Mouse (Mus musculus) fat pad, adult 2 months (tissue): ENCODE measurements around the gene Strn4.

ENCODE experiments used
- DNase-seq: peaks from one replicate; pipeline ENCODE4 v3.0.0-alpha.2; 2011; ENCODE audit warnings: low read depth, low spot score; ENCODE audit errors: extremely low read depth

Strn4 gene

DNA sequence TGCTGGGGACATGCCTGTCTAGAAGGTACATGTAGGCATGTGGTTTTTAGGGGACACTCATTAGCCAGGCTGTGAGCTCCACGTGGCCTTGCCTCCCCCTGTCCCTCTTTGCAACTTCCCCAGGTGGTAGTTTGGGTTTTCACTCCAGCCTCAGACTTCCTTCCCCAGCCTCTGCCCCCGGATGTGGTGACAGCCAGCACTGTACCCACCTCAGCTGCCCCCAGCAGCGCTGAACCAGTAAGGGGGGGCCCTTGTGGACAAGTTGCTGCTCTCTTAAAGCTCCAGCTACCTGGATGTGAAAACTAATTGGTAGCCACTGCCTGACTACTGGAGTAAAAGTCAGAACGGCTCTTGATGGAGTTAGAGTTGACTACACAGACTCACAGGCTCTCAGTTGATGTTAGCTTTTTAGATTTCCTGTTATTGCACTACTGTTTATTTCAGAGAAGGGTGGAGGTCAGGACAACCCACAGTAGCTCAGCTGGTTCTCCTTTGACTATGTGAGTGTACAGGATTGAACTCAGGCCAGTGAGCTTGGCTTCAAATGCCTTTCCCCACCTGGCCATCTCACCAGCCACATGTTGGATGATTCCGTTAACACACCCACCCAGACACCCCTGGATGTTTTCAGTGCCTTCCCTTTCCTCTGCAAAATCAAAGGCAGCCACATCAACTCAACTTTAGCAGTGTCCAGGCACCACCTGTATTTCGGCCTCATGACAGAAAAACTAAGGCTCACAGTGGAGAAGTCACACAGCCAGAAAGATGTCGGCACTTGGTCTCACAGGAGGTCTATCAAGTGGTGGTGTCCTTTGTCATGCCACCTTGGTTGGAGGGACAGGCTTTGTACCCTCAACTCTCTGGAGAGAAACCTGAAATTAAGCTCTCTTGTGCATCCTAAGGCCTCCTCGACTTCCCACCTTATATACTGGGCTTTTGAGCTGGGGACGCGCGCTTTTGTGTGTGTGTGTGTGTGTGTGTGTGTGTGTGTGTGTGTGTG, 26.2 kb downstream of the Strn4 start:
- DNase-seq: no peak

DNA sequence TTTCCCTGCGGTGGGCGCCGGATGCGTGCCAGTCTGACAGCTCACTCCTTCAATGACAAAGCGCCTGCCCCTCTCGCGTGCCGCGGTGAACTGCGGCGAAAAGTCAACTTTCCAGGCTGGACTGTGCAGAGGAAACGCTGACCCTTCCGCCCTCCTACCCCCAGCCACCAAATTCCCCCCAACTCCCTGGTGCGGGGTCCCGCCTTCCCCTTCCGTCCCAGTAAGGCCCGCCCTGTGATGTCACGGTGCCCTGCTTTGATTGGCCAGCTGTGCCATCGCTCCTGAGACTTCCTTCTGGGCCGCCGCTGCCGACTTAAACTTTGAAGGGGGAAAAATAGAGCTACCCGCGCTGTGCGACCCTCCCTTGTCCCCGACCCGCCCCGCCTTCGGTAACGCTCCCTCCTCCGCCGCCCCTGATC, 27.0 kb downstream of the Strn4 start, which contains the start of gene Prkd2:
Prkd2 (plus strand) TSS at position 258 of the 419 bp plus-strand sequence.
- DNase-seq: no peak

DNA sequence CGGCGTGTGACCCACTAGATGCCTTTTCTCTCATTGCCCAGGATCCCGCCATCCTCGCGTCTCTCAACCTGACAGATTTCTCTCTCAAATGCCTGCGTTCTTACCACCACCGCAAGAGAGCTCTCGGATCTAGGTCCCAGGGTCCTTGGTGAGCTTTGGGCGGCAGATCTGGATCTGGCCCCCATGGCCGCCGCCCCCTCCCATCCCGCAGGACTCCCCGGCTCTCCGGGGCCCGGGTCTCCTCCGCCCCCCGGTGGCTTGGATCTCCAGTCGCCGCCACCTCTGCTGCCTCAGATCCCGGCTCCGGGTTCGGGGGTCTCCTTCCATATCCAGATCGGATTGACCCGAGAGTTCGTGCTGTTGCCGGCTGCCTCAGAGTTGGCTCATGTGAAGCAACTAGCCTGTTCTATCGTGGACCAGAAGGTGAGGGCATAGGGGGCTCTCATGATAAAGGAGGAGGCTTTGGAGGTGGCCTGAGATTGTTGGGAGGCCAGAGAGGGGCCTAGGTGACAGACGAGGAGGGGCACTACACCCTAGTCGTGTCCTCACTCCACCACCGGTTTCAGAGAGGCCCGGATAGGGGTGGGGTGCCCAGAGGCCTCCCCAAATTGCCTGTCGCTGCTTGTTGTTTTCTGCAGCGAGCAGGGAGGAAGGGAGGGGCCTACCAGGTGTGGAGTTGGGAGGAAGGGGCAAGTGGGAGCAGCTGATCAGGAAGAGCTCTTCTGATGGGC, 27.9 kb downstream of the Strn4 start:
- no peak for DNase-seq

DNA sequence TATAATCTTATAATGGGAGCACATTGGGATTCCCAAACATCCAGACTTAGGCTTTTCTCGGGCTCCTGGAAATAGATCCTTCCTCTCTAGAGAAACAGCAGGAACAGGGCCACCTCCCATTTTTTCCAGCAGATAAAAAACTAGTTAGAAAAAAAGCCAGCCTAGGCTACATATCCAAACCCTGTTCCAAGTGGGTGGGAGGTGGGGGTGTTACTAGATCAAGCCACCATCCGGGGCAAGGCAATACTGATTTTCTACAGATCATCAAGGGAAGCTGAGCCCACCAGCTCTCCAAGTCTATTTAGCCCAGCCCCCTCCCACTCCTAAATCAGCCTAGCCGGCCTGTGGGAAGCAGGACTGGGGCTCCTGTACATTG, 29.0 kb downstream of the Strn4 start:
- DNase-seq: no peak

DNA sequence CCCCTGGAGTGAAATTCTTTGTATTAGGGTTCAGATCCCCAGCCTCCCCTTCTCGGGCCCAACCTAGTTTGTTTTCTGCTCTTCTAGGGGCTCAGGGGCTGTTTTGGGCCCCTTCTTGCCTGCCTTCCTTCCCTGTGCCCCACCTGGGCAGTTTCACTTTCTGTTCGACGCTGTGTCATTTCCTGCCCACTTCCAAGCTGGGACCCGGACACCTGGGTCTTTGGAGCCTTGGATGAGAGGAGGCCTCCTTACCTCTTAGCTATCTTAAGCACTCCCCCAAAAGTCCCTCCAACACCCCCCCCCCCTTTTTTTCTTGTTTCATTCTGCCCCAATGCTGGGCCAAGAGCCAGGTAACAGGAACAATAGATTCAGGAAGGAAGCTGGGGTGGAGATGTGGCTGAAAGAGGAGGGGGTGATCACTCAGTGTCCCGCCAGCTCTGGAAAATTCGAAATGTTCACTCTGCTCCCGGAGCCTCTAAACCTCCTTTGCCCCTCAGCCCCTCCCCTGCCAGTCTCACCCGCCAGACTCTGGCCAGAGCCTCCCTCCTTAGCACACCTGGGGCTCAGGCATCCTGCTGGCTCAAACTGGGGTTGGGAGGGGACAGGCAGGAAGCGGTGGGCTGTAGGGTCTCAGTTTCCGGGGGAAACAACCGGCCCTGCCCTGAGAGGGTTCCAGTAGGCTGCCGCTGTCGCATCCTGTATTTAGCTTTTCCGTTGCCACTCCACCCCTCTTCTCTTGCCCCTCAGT, 29.6 kb downstream of the Strn4 start:
- DNase-seq: no peak

DNA sequence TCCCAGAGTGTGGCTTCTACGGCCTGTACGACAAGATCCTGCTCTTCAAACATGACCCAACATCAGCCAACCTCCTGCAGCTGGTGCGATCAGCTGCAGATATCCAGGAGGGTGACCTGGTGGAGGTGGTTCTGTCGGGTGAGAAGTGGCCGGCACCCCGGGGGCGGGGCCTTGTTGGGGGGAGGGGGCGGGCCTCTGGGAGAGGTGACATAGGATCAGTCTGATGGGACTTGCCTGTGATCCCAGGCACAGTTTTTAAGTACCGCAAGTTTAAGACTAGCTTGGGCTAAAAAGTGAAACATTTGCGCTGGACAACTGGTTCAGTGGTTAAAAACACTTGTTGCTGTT, 30.1 kb downstream of the Strn4 start:
- DNase-seq: no peak

DNA sequence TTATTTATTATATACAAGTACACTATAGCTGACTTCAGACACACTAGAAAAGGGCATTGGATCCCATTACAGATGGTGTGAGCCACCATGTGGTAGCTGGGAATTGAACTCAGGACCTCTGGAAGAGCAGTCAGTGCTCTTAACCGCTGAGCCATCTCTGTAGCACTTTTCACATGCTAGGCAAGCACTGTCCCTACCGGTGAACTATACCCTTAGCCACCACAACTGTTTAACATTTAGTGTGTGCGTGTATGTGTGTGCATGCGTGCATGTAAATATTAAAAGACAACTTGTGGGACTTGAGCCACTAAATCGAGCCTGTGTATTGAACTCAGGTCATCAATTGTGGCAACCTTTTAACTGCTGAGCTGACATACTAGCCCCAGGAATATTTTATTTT, 31.1 kb downstream of the Strn4 start:
- DNase-seq: no peak

DNA sequence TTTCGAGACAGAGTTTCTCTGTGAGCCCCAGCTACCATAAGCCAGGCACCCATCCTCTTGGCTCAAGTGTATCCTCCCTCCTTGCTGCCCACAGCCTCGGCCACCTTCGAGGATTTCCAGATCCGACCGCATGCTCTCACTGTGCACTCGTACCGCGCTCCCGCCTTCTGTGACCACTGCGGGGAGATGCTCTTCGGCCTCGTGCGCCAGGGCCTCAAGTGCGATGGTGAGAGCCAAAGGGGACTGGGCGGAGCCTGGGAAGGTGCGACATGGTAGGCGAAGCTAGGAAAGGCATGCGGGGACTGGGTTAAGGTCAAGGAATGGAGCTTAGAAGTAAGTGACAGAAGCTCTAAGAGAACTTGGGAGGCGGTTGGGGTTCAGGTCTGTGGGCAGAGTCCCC, 31.8 kb downstream of the Strn4 start:
- no peak for DNase-seq

DNA sequence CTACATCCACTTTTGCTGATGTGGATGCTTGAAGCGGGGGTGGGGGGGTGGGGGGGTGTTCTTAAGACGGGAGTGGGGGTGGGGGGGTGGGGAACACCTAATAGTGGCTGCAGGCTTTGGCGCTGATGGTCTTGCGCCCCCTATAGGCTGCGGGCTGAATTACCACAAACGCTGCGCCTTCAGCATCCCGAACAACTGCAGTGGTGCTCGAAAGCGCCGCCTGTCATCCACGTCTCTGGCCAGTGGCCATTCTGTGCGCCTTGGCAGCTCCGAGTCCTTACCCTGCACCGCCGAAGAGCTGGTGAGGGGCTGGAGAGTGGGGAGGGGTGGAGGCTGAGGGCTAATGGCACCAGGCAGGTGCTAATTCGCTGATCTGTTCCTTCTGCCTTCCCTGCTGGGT, 32.9 kb downstream of the Strn4 start:
- no peak for DNase-seq

DNA sequence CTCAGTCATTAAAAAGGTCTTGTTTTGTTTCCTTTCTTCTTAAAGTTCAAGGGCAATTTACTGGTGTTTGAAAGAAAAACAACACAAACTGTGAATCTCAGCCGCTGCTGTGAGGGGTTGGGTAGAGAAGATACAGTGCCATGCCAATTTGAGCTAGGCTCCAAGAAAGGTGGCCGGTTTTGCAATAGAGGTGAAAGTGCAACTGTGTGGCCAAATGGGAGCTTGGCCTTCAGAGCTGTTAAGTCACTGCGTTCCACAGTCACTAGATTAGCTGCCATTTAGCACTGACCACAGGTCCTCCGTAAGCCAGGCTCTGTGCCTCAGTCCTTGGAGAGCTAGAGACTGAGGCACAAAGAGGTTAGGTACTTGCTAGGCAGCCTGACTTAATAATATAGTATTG, 35.9 kb downstream of the Strn4 start:
- DNase-seq: no peak

DNA sequence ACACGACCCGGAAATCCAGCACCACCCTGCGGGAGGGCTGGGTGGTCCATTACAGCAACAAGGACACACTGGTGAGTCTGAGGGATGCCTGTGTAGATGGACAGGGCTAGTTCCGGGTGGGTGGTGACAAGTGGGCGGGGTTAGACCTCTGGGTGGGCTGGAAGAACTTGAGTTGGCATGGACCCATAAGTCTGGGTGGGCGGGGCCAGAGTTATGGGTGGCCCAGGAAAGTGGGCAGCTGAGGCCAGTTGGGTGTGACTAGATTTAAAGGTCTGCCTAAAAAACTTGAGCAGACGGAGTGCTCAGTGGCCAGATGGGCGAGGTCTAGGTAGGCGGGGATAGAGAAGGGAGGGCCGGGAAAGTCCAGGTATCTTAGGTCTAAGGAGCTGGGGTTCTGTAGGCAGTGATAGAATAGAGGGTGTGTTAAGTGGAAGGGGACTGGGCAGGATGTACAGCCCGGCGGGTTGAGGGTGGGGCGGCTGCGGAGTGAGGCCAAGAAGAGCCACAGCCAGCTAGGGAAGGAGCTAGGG, 37.7 kb downstream of the Strn4 start:
- no peak for DNase-seq

DNA sequence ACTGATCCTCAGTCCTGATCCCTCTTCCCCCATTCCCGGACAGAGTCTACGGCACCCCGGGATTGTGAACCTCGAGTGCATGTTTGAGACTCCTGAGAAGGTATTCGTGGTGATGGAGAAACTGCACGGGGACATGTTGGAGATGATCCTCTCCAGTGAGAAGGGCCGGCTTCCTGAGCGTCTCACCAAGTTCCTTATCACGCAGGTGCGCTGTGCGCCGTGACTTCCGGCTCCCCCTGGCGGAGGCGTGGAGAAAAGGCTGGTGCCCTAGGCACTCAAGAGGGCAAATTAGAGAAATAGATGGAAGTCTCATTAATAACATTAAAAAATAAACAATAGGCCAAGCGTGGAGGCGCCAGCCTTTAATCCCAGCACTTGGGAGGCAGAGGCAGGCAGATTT, 42.6 kb downstream of the Strn4 start:
- DNase-seq: no peak

DNA sequence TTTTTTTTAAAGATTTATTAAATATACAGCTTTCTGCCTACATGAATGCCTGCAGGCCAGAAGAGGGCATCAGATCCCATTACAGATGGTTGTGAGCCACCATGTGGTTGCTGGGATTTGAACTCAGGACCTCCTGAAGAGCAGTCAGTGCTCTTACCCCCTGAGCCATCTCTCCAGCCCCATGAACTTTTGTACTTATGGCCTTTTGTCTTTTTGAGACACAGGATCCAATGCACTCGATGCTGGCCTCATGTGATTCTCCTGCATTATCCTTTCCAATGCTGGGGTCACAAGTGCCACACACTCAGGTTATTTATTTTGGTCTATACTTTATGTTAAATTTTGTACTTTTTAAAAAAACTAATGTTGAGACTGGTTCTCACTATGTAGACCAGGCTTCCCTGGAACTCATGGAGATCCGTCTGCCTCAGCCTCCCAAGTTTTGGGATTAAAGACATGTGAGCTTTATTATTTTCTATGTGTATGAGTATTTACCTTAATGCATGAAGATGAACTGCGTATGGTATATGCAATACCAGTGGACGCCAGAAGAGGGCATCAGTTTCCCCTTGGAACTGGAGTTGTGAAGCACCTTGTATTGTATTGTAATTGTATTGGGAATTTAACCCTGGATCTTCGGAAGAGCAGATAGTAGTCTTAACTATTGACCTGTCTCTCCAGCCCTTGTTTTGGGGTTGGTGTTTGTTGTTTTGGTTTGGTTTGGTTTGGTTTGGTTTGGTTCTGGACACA, 44.4 kb downstream of the Strn4 start:
- DNase-seq: no peak

DNA sequence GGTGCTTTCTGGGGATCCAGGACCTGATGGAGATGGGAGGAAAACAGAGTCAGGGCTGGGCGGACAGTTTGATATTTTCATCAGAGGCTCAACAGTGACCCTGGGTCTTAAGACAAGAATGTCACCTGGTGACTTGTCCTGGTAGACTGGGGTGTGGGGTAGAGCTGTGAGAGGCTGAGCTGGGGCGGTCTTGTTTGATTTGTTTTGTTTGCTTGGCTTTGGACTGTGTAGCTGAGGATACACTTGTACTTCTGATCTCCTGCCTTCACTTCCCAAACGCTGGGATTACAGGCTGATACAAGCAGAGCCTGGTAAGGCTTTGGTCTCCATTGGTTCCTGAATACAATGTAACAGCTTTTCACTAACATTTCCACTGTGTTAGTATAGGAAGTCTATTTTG, 51.8 kb downstream of the Strn4 start:
- no peak for DNase-seq

DNA sequence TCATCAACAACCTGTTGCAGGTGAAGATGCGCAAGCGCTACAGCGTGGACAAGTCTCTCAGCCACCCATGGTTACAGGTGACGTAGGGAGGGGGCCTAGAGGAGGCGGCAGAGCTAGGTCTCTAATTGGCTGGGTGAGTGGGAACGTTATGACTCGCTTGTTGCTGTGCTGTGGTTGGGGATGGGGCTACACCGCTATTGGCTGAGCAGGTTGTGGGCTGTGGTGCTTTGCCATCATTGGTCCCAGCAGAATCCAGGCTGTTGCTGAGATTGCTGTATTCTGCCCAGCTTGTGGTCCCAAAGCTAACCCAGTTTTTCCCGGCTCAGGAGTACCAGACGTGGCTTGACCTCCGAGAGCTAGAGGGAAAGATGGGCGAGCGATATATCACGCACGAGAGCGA, 53.8 kb downstream of the Strn4 start:
- no peak for DNase-seq

DNA sequence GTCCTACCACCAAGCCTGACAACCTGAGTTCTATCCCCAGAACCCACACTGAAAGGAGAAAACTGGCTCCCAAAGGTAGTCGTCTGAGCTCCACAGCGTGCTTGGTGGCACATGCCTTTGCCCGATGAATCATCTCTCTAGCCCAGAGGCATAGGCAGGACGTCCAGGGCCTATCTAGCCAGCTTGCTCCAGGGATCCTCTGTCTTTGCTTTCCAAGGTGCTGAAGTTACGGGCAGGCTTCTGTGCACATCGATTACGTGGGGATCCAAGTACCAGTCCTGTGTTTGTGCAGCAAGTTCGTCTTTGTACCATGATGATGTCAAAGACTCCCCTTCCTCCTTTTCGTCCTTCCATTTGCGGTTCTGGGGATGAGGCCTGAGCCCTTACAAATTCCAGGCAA, 55.9 kb downstream of the Strn4 start:
- DNase-seq: no peak

DNA sequence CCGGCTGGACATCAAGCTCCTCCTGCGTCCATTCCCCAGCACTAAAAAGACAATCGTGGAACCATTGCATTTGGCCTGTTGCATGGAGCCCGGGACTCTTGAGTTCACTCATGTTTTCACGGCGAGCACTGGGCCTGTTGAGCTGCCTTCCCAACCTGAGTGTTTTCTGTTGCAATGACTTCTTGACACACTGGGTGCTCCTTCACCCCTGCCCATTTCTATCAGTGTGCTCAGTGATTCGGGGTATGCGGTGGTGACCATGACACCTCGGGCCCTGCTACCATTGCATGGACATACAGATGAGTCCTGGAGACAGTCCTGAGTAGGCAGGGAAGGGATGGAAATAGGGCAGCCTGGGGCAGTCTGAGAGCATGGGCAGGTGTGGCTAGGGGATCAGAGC, 56.8 kb downstream of the Strn4 start:
- DNase-seq: no peak

DNA sequence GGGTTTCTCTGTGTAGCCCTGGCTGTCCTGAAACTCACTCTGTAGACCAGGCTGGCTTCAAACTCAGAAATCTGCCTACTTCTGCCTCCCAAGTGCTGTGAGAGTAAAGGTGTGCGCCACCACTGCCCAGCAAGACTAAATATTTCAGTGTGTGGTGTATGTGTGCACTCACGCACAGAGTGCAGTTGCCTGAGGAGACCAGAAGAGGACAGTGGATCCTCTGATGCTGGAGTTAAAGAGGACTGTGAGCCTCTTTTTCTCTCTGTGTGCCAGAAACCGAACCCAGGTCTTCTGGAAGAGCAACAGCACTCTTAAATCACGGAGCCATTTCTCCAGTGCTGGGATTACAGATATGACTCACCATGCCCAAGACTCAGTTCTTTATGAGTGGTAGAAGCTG, 57.7 kb downstream of the Strn4 start:
- DNase-seq: no peak

DNA sequence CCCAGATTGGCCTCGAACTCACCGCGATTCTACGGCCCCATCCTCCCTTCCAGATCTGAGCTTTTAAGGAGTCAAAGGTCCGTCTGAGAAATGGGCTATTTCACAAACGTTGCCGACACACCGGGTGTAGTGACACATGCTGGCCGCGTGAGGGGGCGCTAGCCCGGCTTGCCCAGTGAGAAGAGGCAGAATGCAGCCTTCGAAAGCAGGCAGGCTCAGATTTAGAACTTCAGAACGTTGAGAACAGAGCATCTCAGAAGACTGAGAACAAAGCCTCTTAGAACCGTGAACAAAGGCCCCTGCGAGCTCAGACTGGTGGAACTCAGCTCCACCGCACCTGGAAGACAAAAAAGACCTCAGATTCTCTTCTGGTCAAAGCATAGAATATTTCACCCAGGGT, 58.5 kb downstream of the Strn4 start:
- DNase-seq: no peak

DNA sequence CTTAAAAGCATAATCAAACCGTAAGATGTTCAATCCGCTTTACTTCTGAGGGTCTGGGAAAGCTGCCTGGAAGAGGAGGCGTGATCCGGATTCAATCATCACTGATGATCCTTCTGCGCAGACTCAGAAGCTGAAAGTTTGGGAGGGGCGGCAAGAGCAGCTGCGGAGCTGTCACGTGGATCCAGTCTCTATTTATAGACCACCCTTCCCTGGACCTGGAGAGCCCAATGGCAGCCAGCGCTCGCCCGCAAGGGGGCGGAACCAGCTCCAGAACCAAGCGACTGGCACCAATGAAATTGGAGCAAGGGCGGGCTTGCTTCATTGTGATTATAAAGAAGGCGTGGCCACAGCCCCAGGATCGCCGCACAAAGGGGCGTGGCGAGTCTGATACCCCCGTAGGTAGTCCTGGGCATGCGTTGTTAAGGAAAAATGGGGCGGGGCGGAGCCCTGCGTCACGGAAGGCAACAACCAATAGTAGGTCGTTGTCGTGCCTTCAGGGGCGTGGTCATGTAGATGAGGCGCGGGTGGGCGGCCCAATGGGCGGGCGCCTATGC, 59.1 kb downstream of the Strn4 start:
- peak; percentile 87 for DNase-seq

DNA sequence AGATGAGACGGTGACA, 59.4 kb downstream of the Strn4 start, which contains the start of gene Dact3:
Dact3 (plus strand) TSS at position 8 of the 16 bp plus-strand sequence.
- no peak for DNase-seq
